Mouse (Mus musculus) granulocyte monocyte progenitor cell, adult 5-6 weeks (primary cell): ENCODE results near the gene 4933424G06Rik. TPM values are rescaled to one million over a fixed set of nuclear protein-coding genes. Genes with fewer than 3 reads are reported as not detected.

Experiments
- total RNA-seq, 2 experiments: library from RNA; stranded (forward) in 1 of 2; stranded (reverse) in 1 of 2; fragments of 200-712, 200-1000 nt in 1 of 2; fragments of >200 nt in 1 of 2; fragmentation: Nextera tagmentation in 1 of 2; gene quantifications; 2 replicates each; pipeline ENCODE4 v1.2.3; 2014 to 2017

4933424G06Rik gene
- total RNA-seq, 2 experiments from 2014 or later: not detected

Other genes with a start within 250 kb of the 4933424G06Rik start
- gene Cnnm4, start 238.5 kb upstream of the 4933424G06Rik start, total RNA-seq (2014; fragmentation: Nextera tagmentation): 7.6 and 14.1 TPM in 2 replicates
- gene Cnnm4, start 238.5 kb upstream of the 4933424G06Rik start, total RNA-seq (2017): 4.4 and 6.1 TPM in 2 replicates
- gene Cnnm3, start 198.3 kb upstream of the 4933424G06Rik start, total RNA-seq (2014; fragmentation: Nextera tagmentation): 14.7 and 28.8 TPM in 2 replicates
- gene Cnnm3, start 198.3 kb upstream of the 4933424G06Rik start, total RNA-seq (2017): 9.3 and 14.4 TPM in 2 replicates
- 7.0 and 12.2 TPM in 2 replicates for gene Ankrd23, start 173.3 kb upstream of the 4933424G06Rik start, total RNA-seq (2014; fragmentation: Nextera tagmentation)
- gene Ankrd23, start 173.3 kb upstream of the 4933424G06Rik start, total RNA-seq (2017): 5.8 and 8.4 TPM in 2 replicates
- gene Gm42417, start 170.7 kb upstream of the 4933424G06Rik start, total RNA-seq (2014; fragmentation: Nextera tagmentation): not detected in 2 replicates
- 0.93 TPM in 1 of 2 replicates, not detected in the other for gene Gm42417, start 170.7 kb upstream of the 4933424G06Rik start, total RNA-seq (2017)
- 4.9 and 6.5 TPM in 2 replicates for gene Ankrd39, start 162.7 kb upstream of the 4933424G06Rik start, total RNA-seq (2014; fragmentation: Nextera tagmentation)
- gene Ankrd39, start 162.7 kb upstream of the 4933424G06Rik start, total RNA-seq (2017): 3.1 and 7.2 TPM in 2 replicates
- gene Sema4c, start 151.8 kb upstream of the 4933424G06Rik start, total RNA-seq (2014; fragmentation: Nextera tagmentation): 2.0 and 2.3 TPM in 2 replicates
- gene Sema4c, start 151.8 kb upstream of the 4933424G06Rik start, total RNA-seq (2017): 1.9 and 2.1 TPM in 2 replicates
- 3.6 TPM in 1 of 2 replicates, not detected in the other for gene Fam178b, start 27.0 kb upstream of the 4933424G06Rik start, total RNA-seq (2014; fragmentation: Nextera tagmentation)
- gene Fam178b, start 27.0 kb upstream of the 4933424G06Rik start, total RNA-seq (2017): not detected in 2 replicates
- 609 and 614 TPM in 2 replicates for gene Cox5b, start 18.7 kb upstream of the 4933424G06Rik start, total RNA-seq (2014; fragmentation: Nextera tagmentation)
- 494 and 585 TPM in 2 replicates for gene Cox5b, start 18.7 kb upstream of the 4933424G06Rik start, total RNA-seq (2017)
- 34.3 and 59.5 TPM in 2 replicates for gene Actr1b, start 4.3 kb downstream of the 4933424G06Rik start, total RNA-seq (2014; fragmentation: Nextera tagmentation)
- gene Actr1b, start 4.3 kb downstream of the 4933424G06Rik start, total RNA-seq (2017): 30.8 and 37.7 TPM in 2 replicates
- gene Zap70, start 51.6 kb downstream of the 4933424G06Rik start, total RNA-seq (2014; fragmentation: Nextera tagmentation): not detected in 2 replicates
- gene Zap70, start 51.6 kb downstream of the 4933424G06Rik start, total RNA-seq (2017): 0.13 TPM in 1 of 2 replicates, not detected in the other
- 30.8 and 35.4 TPM in 2 replicates for gene Tmem131, start 233.5 kb downstream of the 4933424G06Rik start, total RNA-seq (2014; fragmentation: Nextera tagmentation)
- gene Tmem131, start 233.5 kb downstream of the 4933424G06Rik start, total RNA-seq (2017): 12.9 and 13.4 TPM in 2 replicates